Mouse (Mus musculus): ENCODE results near the gene Ano4. TPM values are rescaled to one million over a fixed set of nuclear protein-coding genes. Genes with fewer than 3 reads are reported as not detected.

Gene Ano4
- polyA plus RNA-seq, 1 experiment from 2014 or later = 5.0 TPM

- H3K4me1 ChIP-seq (ENCODE audit: insufficient read depth, low read length) = no peaks in the 10 kb centered on the region
- no peak overlapping the region for H3K4me3 ChIP-seq (ENCODE audit: low read length)
- H3K9ac ChIP-seq (replicated peaks; ENCODE audit: low read length) = no peak overlapping the region
- no peak overlapping the region for H3K4me2 ChIP-seq (replicated peaks; ENCODE audit: low read depth, low read length)
- no peaks in the 10 kb centered on the region for H3K27me3 ChIP-seq (ENCODE audit: insufficient read depth, low read length)
- H3K27ac ChIP-seq (ENCODE audit: low read length) = no peak overlapping the region
- H3K36me3 ChIP-seq (ENCODE audit: insufficient read depth, low read length) = no peaks in the 10 kb centered on the region
- no peak for ATAC-seq (ENCODE audit: low FRiP score, low TSS enrichment)
- WGBS = 70% methylated on average over 1 of the region's 1 CpGs
- no peaks in the 10 kb centered on the region for H3K9me3 ChIP-seq (ENCODE audit: low read length)
Observed at GRCm38 (mm10) chr10:89008303-89008702, 336.3 kb downstream of the Ano4 start.

- no peak for ATAC-seq (ENCODE audit: low FRiP score, low TSS enrichment)
- no peak overlapping the region for H3K9ac ChIP-seq (replicated peaks; ENCODE audit: low read length)
- H3K9me3 ChIP-seq (ENCODE audit: low read length) = no peaks in the 10 kb centered on the region
- no peaks in the 10 kb centered on the region for H3K27me3 ChIP-seq (ENCODE audit: insufficient read depth, low read length)
- no peak overlapping the region for H3K4me2 ChIP-seq (replicated peaks; ENCODE audit: low read depth, low read length)
- no peak overlapping the region for H3K4me3 ChIP-seq (ENCODE audit: low read length)
- H3K4me1 ChIP-seq (ENCODE audit: insufficient read depth, low read length) = no peaks in the 10 kb centered on the region
- H3K36me3 ChIP-seq (ENCODE audit: insufficient read depth, low read length) = no peaks in the 10 kb centered on the region
- no peak overlapping the region for H3K27ac ChIP-seq (ENCODE audit: low read length)
- WGBS = 96% methylated on average over 3 of the region's 3 CpGs
Observed at GRCm38 (mm10) chr10:89004518-89004917, 340.0 kb downstream of the Ano4 start.

- H3K4me1 ChIP-seq (ENCODE audit: insufficient read depth, low read length) = no peaks in the 10 kb centered on the region
- no peak overlapping the region for H3K9ac ChIP-seq (replicated peaks; ENCODE audit: low read length)
- no peaks in the 10 kb centered on the region for H3K36me3 ChIP-seq (ENCODE audit: insufficient read depth, low read length)
- no peaks in the 10 kb centered on the region for H3K9me3 ChIP-seq (ENCODE audit: low read length)
- no peaks in the 10 kb centered on the region for H3K27me3 ChIP-seq (ENCODE audit: insufficient read depth, low read length)
- no peak overlapping the region for H3K4me3 ChIP-seq (ENCODE audit: low read length)
- H3K27ac ChIP-seq (ENCODE audit: low read length) = no peak overlapping the region
- no peak overlapping the region for H3K4me2 ChIP-seq (replicated peaks; ENCODE audit: low read depth, low read length)
- ATAC-seq (ENCODE audit: low FRiP score, low TSS enrichment) = no peak
- 47% methylated on average over 6 of the region's 6 CpGs for WGBS
Observed at GRCm38 (mm10) chr10:88986925-88987324, 357.6 kb downstream of the Ano4 start.

DNA sequence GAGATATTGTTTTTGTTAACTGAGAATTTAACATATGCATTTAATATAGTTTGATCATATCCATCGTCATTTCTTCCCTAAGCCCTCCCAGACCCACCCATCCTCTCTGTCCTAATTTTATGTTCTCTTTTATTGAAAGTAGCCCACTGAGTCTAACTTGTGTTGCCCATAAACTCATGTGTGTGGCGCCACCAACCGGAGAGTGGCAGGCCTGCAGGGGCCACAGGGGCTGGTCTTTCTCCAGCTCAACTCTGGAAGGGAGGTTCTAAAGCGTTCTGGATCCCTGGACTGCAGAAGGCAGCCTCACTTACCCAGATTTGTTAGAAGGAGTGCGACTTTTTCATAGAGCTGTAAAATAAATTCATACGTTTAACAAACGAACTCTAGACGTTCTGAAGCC lies 361.1 kb downstream of the Ano4 start:
- no peak overlapping the region for H3K4me3 ChIP-seq (ENCODE audit: low read length)
- 39% methylated on average over 8 of the region's 8 CpGs for WGBS
- H3K4me2 ChIP-seq (replicated peaks; ENCODE audit: low read depth, low read length) = no peak overlapping the region
- no peak overlapping the region for H3K9ac ChIP-seq (replicated peaks; ENCODE audit: low read length)
- no peak for ATAC-seq (ENCODE audit: low FRiP score, low TSS enrichment)
- H3K36me3 ChIP-seq (ENCODE audit: insufficient read depth, low read length) = no peaks in the 10 kb centered on the region
- no peaks in the 10 kb centered on the region for H3K4me1 ChIP-seq (ENCODE audit: insufficient read depth, low read length)
- no peak overlapping the region for H3K27ac ChIP-seq (ENCODE audit: low read length)
- no peaks in the 10 kb centered on the region for H3K9me3 ChIP-seq (ENCODE audit: low read length)
- no peaks in the 10 kb centered on the region for H3K27me3 ChIP-seq (ENCODE audit: insufficient read depth, low read length)

- Histone ChIP-seq H3K4me2 (replicated peaks; ENCODE audit: low read depth, low read length) (no peak overlapping the region), H3K9me3 (ENCODE audit: low read length) (no peaks in the 10 kb centered on the region)
- 84% methylated on average over 4 of the region's 4 CpGs for WGBS
Observed at GRCm38 (mm10) chr10:88979451-88979850, 365.1 kb downstream of the Ano4 start.

GRCm38 (mm10) chr10:88978932-88979331 lies 365.6 kb downstream of the Ano4 start:
- Histone ChIP-seq H3K9ac (replicated peaks; ENCODE audit: low read length) (no peak overlapping the region), H3K9me3 (ENCODE audit: low read length) (no peaks in the 10 kb centered on the region), H3K27me3 (ENCODE audit: insufficient read depth, low read length) (no peaks in the 10 kb centered on the region), H3K27ac (ENCODE audit: low read length) (no peak overlapping the region), H3K4me2 (replicated peaks; ENCODE audit: low read depth, low read length) (no peak overlapping the region), H3K4me3 (ENCODE audit: low read length) (no peak overlapping the region), H3K36me3 (ENCODE audit: insufficient read depth, low read length) (no peaks in the 10 kb centered on the region), H3K4me1 (ENCODE audit: insufficient read depth, low read length) (no peaks in the 10 kb centered on the region)
- 84% methylated on average over 6 of the region's 6 CpGs for WGBS
- no peak for ATAC-seq (ENCODE audit: low FRiP score, low TSS enrichment)

More at GRCm38 (mm10) chr10:88979451-88979850, 365.1 kb downstream of the Ano4 start:
- ATAC-seq (ENCODE audit: low FRiP score, low TSS enrichment) = no peak
- Histone ChIP-seq H3K27me3 (ENCODE audit: insufficient read depth, low read length) (no peaks in the 10 kb centered on the region), H3K4me1 (ENCODE audit: insufficient read depth, low read length) (no peaks in the 10 kb centered on the region), H3K9ac (replicated peaks; ENCODE audit: low read length) (no peak overlapping the region), H3K27ac (ENCODE audit: low read length) (no peak overlapping the region), H3K36me3 (ENCODE audit: insufficient read depth, low read length) (no peaks in the 10 kb centered on the region), H3K4me3 (ENCODE audit: low read length) (no peak overlapping the region)

- no peak overlapping the region for H3K4me3 ChIP-seq (ENCODE audit: low read length)
- WGBS = 82% methylated on average over 7 of the region's 7 CpGs
- no peaks in the 10 kb centered on the region for H3K27me3 ChIP-seq (ENCODE audit: insufficient read depth, low read length)
- no peak overlapping the region for H3K9ac ChIP-seq (replicated peaks; ENCODE audit: low read length)
- H3K36me3 ChIP-seq (ENCODE audit: insufficient read depth, low read length) = no peaks in the 10 kb centered on the region
- H3K4me2 ChIP-seq (replicated peaks; ENCODE audit: low read depth, low read length) = no peak overlapping the region
- no peak for ATAC-seq (ENCODE audit: low FRiP score, low TSS enrichment)
- H3K9me3 ChIP-seq (ENCODE audit: low read length) = no peaks in the 10 kb centered on the region; the same call in 1 of the 2 replicates
- H3K4me1 ChIP-seq (ENCODE audit: insufficient read depth, low read length) = no peaks in the 10 kb centered on the region
- no peak overlapping the region for H3K27ac ChIP-seq (ENCODE audit: low read length)
Observed at GRCm38 (mm10) chr10:88970951-88971725, 373.4 kb downstream of the Ano4 start.

DNA sequence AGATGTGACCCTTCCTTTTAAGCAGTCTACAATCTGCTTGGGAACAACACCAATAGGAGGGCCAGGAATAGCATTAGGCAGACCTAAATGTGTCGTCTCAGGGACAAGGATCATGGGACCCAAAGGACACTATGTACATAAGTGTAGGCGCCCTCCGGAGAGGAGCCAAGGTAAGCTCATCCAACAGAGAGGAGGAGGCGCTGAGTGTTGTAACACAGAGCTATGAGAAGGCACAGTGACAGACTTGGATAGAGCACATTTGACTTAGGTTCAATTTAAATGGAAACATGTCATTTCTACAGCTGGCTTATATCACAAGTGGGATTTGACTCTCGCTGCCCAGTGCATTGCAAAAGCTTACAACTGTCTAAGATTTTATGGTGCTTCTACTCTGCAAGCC lies 376.0 kb downstream of the Ano4 start:
- Histone ChIP-seq H3K4me3 (ENCODE audit: low read length) (no peak overlapping the region), H3K36me3 (ENCODE audit: insufficient read depth, low read length) (no peaks in the 10 kb centered on the region), H3K9ac (replicated peaks; ENCODE audit: low read length) (no peak overlapping the region), H3K9me3 (ENCODE audit: low read length) (no peaks in the 10 kb centered on the region; the same call in 1 of the 2 replicates), H3K4me2 (replicated peaks; ENCODE audit: low read depth, low read length) (no peak overlapping the region), H3K4me1 (ENCODE audit: insufficient read depth, low read length) (no peaks in the 10 kb centered on the region), H3K27ac (ENCODE audit: low read length) (no peak overlapping the region), H3K27me3 (ENCODE audit: insufficient read depth, low read length) (no peaks in the 10 kb centered on the region)
- no peak for ATAC-seq (ENCODE audit: low FRiP score, low TSS enrichment)
- WGBS = 83% methylated on average over 5 of the region's 5 CpGs

- ATAC-seq (ENCODE audit: low FRiP score, low TSS enrichment) = no peak
- Histone ChIP-seq H3K27me3 (ENCODE audit: insufficient read depth, low read length) (no peaks in the 10 kb centered on the region), H3K4me1 (ENCODE audit: insufficient read depth, low read length) (no peaks in the 10 kb centered on the region), H3K9ac (replicated peaks; ENCODE audit: low read length) (no peak overlapping the region), H3K27ac (ENCODE audit: low read length) (no peak overlapping the region), H3K4me2 (replicated peaks; ENCODE audit: low read depth, low read length) (no peak overlapping the region), H3K4me3 (ENCODE audit: low read length) (no peak overlapping the region), H3K36me3 (ENCODE audit: insufficient read depth, low read length) (no peaks in the 10 kb centered on the region), H3K9me3 (ENCODE audit: low read length) (no peaks in the 10 kb centered on the region)
- 73% methylated on average over 5 of the region's 5 CpGs for WGBS
Observed at GRCm38 (mm10) chr10:88960791-88961190, 383.8 kb downstream of the Ano4 start.

DNA sequence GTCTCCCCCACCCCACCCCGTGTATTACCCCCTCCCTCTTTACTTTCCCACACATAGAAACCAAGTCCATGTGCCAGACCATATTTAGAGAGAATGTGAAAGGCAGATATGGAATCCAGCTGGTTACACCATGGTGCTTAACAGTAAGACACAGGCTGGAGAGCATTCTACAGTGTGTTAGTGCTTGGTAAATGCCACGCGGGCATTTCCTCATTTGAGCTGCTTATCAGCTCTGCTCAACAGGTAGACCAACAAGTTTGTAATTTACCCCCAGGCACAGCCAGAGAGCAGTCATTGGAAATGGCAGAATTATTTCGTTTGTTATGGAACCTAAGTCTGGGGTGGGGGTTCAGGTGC lies 394.3 kb downstream of the Ano4 start:
- H3K27ac ChIP-seq (ENCODE audit: low read length) = no peak overlapping the region
- no peaks in the 10 kb centered on the region for H3K36me3 ChIP-seq (ENCODE audit: insufficient read depth, low read length)
- no peaks in the 10 kb centered on the region for H3K9me3 ChIP-seq (ENCODE audit: low read length)
- H3K4me3 ChIP-seq (ENCODE audit: low read length) = no peak overlapping the region
- H3K9ac ChIP-seq (replicated peaks; ENCODE audit: low read length) = no peak overlapping the region
- H3K4me2 ChIP-seq (replicated peaks; ENCODE audit: low read depth, low read length) = no peak overlapping the region
- no peaks in the 10 kb centered on the region for H3K4me1 ChIP-seq (ENCODE audit: insufficient read depth, low read length)
- no peak for ATAC-seq (ENCODE audit: low FRiP score, low TSS enrichment)
- WGBS = 80% methylated on average over 4 of the region's 4 CpGs
- H3K27me3 ChIP-seq (ENCODE audit: insufficient read depth, low read length) = no peaks in the 10 kb centered on the region
